Mouse (Mus musculus): ENCODE measurements around the gene Ghdc.

DNA sequence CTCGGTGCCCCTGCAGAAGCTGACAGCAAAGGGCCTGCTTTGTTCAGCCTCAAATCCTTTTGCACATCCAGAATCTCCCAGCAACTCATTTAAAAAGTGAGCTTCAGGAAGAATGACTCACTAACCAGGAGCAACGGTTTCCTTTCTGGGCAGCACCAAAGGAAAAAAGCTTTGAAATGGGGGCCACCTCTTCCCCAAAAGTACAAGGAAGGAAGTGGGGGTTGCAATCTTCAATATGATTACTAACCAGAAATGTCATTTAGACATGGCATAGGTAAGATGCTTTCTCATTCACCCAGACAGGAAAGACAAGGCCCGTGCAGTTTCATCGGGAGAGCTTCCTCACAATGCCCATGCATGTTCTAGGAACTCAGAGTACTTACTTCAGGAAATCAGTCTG, 49.5 kb downstream of the Ghdc start:
- TF ChIP-seq TCF12 (IDR thresholded peaks at IDR 0.05; ENCODE audit: low read depth, low read length): no peak
- TF ChIP-seq MYC (IDR thresholded peaks at IDR 0.05; ENCODE audit: low read depth, low read length): 0 out of 2 replicates have a peak, but pooled peaks have one; percentile 36
- no peak for TF ChIP-seq HCFC1 (IDR thresholded peaks at IDR 0.05; ENCODE audit: low read depth, low read length)
- TF ChIP-seq POLR2A (IDR thresholded peaks at IDR 0.05; ENCODE audit: control insufficient read depth in 1 of 2, insufficient read depth in 1 of 2, low read depth in 1 of 2, low read length in 2 of 2, poor library complexity in 1 of 2): no peak
- no peak for TF ChIP-seq CTCF (IDR thresholded peaks at IDR 0.05 in 2 of 3, conservative IDR thresholded peaks at IDR 0.05 in 1 of 3; ENCODE audit: control insufficient read depth in 1 of 3, insufficient read depth in 1 of 3, low read depth in 2 of 3, low read length in 3 of 3, poor library complexity in 1 of 3, severe bottlenecking in 1 of 3)
- TF ChIP-seq MAFK (IDR thresholded peaks at IDR 0.05; ENCODE audit: borderline replicate concordance, low read depth, low read length): no peak
- no peak for TF ChIP-seq MAX (IDR thresholded peaks at IDR 0.05; ENCODE audit: low read length)
- no peak for TF ChIP-seq NRF1 (IDR thresholded peaks at IDR 0.05; ENCODE audit: insufficient read depth, low read depth, low read length, poor library complexity, severe bottlenecking)
- no peak for TF ChIP-seq CHD1 (IDR thresholded peaks at IDR 0.05; ENCODE audit: low read depth, low read length)

Measured in MEL (cell line).